Mouse (Mus musculus): ENCODE measurements around the gene Rnf169.

The Rnf169 gene

GRCm38 (mm10) chr7:99980132-99980591, at the start of gene Rnf169:
Gene Rnf169 (minus strand): TSS chr7:99980448.
- DNase-seq = peak; percentile 95 to 96

DNA sequence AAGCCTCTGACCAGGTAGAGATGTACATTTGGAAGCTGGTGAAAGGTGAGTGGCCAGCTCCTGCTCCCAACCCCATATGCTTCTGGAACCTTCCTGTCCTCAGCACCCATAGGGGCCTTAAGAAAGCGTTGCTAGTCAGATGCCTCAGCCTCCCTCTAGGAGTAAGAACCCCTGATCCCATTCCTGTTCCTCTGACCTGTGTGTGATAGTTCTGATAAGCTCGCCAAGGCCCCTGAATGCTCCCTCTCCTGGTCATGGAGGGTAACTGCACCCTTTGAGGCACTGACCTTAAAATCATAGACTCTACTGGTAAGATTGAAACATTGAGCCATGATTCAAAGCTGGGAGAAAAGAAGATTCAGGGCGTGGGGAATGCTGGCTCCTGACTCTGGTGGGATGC, 49.1 kb upstream of the Rnf169 start:
- DNase-seq = no peak

DNA sequence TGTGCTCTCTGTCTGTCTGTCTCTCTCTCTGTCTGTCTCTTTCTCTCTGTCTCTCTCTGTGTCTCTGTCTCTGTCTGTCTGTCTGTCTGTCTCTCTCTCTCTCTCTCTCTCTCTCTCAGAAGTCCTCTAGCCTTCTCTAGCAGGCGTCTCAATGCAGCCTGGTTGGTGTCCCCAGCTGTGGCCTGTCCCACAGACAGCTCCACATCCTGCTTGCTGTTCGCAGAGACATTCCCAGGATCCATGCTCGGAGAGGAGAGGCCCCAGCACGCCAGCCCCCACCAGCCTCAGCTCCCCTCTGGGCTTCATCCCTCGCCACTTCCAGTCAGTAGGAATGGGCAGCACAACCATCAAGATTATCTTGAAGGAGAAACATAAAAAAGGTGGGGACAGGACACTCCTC, 47.1 kb upstream of the Rnf169 start:
- no peak for DNase-seq

DNA sequence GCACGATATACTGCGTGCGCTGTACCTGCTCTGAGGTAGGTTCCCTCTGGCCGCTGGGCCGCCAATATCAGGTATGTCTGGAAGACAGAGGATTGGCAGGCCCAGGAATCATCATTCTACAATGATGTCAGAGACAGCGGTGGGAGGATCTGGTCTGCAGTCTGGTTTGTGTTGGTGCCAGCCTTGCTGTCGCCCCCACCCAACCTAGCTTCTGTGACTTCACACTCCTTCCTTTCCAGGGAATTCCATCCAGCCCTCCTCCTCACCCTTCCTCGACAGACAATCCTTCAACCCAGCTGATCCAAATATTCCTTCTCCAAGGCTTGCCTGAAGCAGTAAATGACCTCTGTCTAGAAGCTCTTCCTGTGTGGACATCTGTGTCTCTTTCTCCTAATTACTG, 36.8 kb upstream of the Rnf169 start:
- no peak for DNase-seq

- peak; percentile 67 to 82 for DNase-seq
Measured at GRCm38 (mm10) chr7:100014123-100014600, 33.9 kb upstream of the Rnf169 start.

GRCm38 (mm10) chr7:100012515-100012914, 32.3 kb upstream of the Rnf169 start:
- no peak for DNase-seq

DNA sequence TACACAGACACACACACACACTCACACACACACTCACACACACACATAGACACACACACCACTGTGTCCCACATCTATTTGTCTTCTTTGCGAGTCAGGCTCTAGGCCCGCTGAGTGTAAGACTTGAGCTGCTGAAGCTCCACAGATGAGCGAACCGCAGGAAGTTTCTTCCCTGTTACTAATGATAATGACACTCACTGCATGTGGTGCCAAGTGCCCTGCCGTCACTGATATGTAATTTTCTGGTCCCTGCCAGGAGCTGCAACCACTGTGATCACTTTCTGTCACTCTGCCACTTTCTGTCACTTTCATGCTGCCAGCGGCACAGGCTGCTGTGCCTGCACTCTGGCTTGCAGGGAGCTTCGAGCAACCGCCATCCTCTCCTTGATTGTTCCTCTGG, 31.8 kb upstream of the Rnf169 start:
- DNase-seq = no peak

DNA sequence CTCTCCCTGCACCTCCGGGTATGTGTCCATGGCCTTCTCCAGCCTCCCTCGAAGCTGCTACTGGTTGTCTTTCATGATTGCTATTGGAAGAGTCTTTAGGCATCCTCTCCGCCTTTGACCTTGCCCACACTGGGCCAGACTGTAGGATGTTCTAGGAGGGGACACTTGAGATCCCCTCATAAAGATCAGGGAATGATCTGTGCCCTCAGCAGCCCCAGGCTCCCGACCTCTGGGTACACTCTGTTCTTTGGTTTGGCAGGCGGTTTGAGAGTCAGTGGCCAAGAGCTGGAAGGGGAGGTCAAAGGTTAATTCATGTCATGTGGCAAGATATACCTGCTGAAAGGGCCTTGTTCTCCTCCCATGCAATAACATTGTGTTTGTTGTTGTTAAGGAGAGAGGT, 30.5 kb upstream of the Rnf169 start:
- peak in 1 of 2 experiments; percentile 11 for DNase-seq

- peak; percentile 54 to 64 for DNase-seq
Measured at GRCm38 (mm10) chr7:100009640-100010039, 29.4 kb upstream of the Rnf169 start.

- no peak for DNase-seq
Measured at GRCm38 (mm10) chr7:100008765-100009164, 28.5 kb upstream of the Rnf169 start.

DNA sequence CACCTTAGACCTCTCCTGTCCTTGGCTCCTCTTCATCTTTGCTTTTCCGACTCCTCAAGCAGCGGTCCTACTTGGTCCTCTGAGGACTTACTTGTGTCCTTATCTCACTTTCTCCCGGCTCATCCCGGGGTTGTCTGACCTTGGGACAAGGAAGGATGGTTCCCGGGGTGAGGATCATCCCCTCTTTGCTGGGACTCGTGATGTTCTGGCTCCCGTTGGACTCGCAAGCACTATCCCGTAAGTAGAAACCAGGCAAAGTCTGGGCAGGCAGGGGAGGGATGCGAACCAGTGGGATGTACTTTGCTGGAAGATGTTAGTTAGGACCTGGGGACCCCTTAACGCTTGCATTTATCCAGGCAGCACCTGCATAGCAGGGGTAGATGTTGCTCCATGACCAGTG, 26.2 kb upstream of the Rnf169 start:
- DNase-seq = no peak

- no peak for DNase-seq
Measured at GRCm38 (mm10) chr7:100005790-100006189, 25.5 kb upstream of the Rnf169 start, which contains the start of gene Chrdl2. Gene Chrdl2 (plus strand): TSS chr7:100006172.

- DNase-seq = no peak
Measured at GRCm38 (mm10) chr7:100003781-100004180, 23.5 kb upstream of the Rnf169 start.

- DNase-seq = no peak
Measured at GRCm38 (mm10) chr7:99998668-99999067, 18.4 kb upstream of the Rnf169 start.

DNA sequence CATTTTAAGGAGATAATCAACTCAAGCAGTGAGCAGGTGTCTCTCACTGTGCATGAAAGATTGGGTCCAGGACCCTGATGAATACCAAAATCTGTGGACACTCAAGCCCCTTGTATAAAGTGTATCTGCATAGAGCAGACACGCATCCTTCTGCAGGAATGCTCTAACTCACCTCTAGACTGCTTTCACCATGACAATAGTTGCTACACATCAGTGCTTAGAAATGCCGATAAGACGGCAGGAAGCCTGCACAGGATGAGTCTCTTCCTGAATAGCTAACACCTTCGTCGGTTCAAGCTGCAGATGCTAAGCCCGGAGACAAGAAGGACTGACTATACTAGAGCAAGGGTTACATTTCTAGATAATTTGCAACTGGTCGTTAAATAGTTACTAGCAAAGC, 14.9 kb upstream of the Rnf169 start:
- no peak for DNase-seq

DNA sequence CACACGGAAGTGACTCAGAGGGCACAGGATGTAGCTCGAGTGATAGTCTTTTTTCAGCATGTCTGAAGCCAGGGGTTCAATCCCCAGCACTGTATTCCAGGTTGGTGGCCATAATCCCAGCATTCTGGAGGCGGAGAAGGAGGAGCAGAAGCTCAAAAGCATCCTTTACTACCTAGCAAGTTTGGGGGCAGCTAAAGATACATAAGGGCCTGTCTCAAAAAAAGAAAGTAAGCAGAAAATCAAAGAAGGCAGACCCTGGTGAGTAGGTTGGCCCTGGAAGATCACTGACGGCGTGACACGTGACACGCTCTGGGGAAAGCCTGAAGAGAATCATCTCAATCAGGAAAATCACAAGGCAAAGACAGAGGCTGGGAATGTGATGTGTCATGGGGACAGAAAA, 12.9 kb upstream of the Rnf169 start:
- no peak for DNase-seq

DNA sequence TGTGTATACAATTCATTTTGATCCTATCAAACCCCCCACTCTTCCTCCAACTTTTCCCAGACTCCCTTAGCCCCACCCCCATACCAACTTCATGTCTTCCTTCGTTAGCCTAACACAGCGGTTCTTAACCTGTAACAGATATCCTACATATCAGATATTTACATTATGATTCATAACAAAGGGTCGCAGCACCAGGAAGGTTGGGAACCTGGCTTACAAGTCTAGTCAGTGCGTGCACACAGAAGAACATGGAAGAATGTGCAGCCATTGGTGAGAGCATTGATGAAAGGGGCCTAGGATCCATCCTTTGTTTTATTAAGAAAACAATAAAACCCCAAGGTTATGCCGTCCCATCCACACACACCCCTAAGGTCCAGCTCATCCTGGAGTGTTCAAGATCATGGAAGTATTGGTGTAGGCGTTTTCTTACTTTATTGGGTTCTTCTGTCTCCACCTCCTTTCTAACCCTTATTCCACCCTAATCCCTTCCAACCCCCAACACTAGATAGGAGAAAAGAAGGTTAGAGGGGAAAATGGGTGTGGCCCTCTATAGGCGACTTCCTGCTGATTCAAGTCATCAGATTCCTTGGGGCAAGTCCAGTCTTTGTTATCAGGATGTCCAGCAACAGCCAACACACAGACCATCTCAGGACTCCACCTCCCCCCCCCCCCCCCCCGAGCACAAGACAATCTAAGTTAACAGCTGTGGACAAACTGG, 10.9 kb upstream of the Rnf169 start:
- DNase-seq = no peak

- DNase-seq = peak; percentile 25 to 50
Measured at GRCm38 (mm10) chr7:99989844-99990760, 9.9 kb upstream of the Rnf169 start.

- peak; percentile 59 to 70 for DNase-seq
Measured at GRCm38 (mm10) chr7:99988725-99989124, 8.5 kb upstream of the Rnf169 start.

DNA sequence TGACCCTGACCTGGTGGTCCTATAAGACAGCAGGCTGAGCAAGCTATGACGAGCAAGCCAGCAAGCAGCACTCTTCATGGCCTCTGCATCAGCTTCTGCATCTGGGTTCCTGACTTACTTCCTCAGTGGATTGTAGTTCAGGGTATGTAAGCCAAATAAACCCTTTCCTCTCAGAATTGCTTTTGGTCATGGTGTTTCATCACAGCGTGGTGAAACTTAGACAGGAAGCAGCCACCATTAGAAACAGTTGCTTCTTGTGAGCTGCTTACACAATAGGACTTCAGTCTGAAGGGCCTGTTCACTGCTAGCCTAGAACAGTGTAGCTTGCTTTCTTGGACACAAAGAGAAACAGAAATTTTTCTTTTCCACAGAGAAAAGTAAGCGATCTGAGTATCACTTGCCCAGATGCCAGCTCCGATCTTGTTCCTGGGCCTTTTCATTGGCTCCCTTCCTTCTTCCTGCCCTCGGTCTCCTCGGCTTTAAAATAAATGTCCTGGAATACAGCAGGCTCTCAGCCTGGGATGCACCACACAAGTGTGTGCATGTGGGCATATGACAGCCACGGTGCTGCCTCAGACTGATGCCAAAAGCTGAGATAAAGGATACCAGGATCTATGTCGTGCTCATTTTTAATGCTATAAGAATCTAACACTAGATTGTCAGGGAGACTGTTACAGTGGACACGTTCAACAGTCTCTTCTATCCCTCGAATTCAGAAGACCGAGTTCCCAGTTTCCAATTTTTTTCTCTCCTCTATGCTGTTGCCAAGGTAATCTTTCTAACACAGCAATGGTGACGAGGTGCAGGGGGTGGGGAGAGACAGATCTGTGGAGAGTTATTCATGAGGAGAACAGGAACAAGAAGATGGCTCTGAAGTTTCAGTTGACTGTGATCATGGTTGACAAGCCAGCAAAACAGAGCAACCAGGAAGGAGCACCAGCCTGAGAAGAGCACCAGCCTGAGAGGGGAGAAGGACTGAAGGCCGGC, 2.3 kb upstream of the Rnf169 start:
- DNase-seq = no peak

- peak in 1 of 2 experiments; percentile 51 for DNase-seq
Measured at GRCm38 (mm10) chr7:99981311-99981710, 1.1 kb upstream of the Rnf169 start.

DNA sequence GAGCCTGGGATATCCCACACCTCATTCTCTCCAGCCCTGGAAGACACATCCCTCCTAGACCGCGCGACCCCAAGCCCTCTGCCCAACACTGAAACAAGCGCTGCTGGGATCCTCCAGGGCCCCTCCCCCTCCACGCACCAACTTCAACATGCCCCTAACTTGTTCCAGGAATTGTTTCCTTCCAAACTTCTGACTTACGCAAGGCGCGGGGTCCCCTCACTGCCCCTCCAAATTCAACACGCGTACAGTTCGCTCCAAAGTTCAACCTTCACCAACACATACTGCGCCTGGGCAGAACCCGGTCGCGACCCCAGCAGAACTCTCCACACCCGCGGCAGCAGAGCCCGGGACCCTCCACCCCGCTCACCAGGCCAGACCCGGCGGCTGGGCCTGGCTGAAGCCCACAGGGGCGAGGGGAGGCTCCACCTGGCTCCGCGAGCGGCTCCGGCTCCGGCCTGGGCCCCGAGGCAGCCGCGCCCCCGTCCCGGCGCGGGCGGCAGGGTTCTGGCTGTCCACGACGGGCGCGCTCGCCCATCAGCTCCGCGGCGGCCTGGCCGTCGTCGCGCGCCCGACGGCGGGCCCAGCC, 609 bp downstream of the Rnf169 start:
- DNase-seq = peak; percentile 59 to 63

All from lung, adult 18-20 months (tissue).